Mouse (Mus musculus) forebrain, embryonic 15.5 days (tissue): ENCODE data around the gene Gm5538. TPM values are rescaled to one million over a fixed set of nuclear protein-coding genes. Genes with fewer than 3 reads are reported as not detected.

Experiments
- ATAC-seq: fragments of 200-750 bp; cut with Nextera tagmentation; replicated peaks from 2 replicates; pipeline ENCODE4 v1.8.0; 2017; ENCODE audit warnings: mild to moderate bottlenecking, moderate TSS enrichment, moderate library complexity
- H3K27ac ChIP-seq: fragments of 300-500 bp; sonication (generic); replicated peaks from 2 replicates; pipeline ENCODE4 v1.5.1; 2015; ENCODE audit warnings: mild to moderate bottlenecking, inconsistent platforms
- H3K27me3 ChIP-seq: fragments of 300-500 bp; sonication (generic); 2 replicates; pipeline ENCODE4 v1.6.1; 2015; ENCODE audit warnings: inconsistent platforms
- H3K36me3 ChIP-seq: fragments of 300-500 bp; sonication (generic); 2 replicates; pipeline ENCODE4 v1.6.1; 2015; ENCODE audit warnings: mild to moderate bottlenecking, inconsistent platforms
- H3K4me1 ChIP-seq: fragments of 300-500 bp; sonication (generic); 2 replicates; pipeline ENCODE4 v1.6.1; 2015; ENCODE audit warnings: inconsistent platforms
- H3K4me2 ChIP-seq: fragments of 300-500 bp; sonication (generic); replicated peaks from 2 replicates; pipeline ENCODE4 v1.6.1; 2015; ENCODE audit warnings: mild to moderate bottlenecking, inconsistent platforms
- H3K4me3 ChIP-seq: fragments of 300-500 bp; sonication (generic); 2 replicates; pipeline ENCODE4 v1.5.1; 2015; ENCODE audit warnings: mild to moderate bottlenecking, inconsistent platforms
- H3K9ac ChIP-seq: fragments of 300-500 bp; sonication (generic); replicated peaks from 2 replicates; pipeline ENCODE4 v1.6.1; 2015; ENCODE audit warnings: mild to moderate bottlenecking, inconsistent platforms
- H3K9me3 ChIP-seq: fragments of 300-500 bp; sonication (generic); 2 replicates; pipeline ENCODE4 v1.6.1; 2016; ENCODE audit warnings: inconsistent platforms
- WGBS: fragments of 180-500 bp; shearing (Covaris S2); methylation state at CpG from one replicate; pipeline ENCODE4 v1.1.7; 2015; ENCODE audit warnings: mixed read lengths; 5-methylcytosine and 5-hydroxymethylcytosine counted together
- polyA plus RNA-seq: library from polyadenylated mRNA; unstranded; fragments of >200 nt; fragmentation: Nextera tagmentation; extraction: Ambion mirVana; gene quantifications from 2 replicates; pipeline ENCODE4 v1.2.1, GENCODE M21; 2015

The Gm5538 gene
- not detected in 2 replicates for polyA plus RNA-seq

DNA sequence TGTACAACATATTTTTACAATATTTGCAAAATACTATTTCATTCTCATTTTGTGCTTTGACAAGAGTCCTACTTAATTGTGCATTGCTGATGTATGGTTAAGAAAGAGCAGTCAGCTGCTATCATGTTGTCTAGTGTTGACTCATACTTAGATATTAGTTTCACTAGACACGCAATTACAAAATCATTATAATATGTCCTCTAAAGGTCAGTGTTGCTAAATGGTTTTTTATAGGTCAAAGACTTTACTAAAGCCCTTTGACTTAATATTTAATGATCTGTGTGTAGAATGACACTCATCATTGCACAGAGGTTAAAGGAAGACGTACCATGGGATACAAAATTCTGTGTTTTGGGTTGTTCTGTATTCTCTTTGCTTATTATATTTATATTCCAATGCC, at the start of gene Gm5538:
Gene Gm5538, plus strand, starts transcription at position 301 of the 400 bp plus-strand sequence.
- no peak within 1 kb of the TSS for H3K9ac ChIP-seq
- H3K27ac ChIP-seq, result no peak within 1 kb of the TSS
- WGBS, result 96% methylated on average over 2 of the region's 2 CpGs
- ATAC-seq, result no peak
- no peaks in the 10 kb centered on the region for H3K27me3 ChIP-seq
- H3K4me1 ChIP-seq, result no peaks in the 10 kb centered on the region
- H3K36me3 ChIP-seq, result no peaks in the 10 kb centered on the region
- H3K4me2 ChIP-seq, result no peak within 1 kb of the TSS
- H3K4me3 ChIP-seq, result no peak within 1 kb of the TSS
- H3K9me3 ChIP-seq, result no peaks in the 10 kb centered on the region

DNA sequence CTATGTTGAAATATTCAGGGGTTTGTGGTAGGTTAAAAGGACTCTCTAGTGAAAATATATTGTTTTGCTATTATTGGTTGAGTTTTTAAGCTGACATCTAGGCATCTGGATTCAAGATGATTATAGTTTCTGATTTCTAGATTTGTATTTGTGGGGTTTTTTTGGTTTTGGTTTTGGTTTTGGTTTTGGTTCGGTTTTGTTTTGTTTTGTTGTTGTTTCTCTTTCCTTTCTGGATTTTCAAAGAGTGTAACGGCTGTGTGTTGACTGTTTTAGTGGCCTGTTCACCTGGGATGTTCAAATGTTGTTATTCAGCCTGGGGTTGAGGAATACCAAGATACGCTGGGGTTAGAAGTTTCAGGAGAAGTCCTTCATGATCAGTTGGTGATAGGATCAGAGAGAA, 32.2 kb upstream of the Gm5538 start:
- 88% methylated on average over 3 of the region's 3 CpGs for WGBS
- ATAC-seq, result no peak
- no peak overlapping the region for H3K4me2 ChIP-seq

DNA sequence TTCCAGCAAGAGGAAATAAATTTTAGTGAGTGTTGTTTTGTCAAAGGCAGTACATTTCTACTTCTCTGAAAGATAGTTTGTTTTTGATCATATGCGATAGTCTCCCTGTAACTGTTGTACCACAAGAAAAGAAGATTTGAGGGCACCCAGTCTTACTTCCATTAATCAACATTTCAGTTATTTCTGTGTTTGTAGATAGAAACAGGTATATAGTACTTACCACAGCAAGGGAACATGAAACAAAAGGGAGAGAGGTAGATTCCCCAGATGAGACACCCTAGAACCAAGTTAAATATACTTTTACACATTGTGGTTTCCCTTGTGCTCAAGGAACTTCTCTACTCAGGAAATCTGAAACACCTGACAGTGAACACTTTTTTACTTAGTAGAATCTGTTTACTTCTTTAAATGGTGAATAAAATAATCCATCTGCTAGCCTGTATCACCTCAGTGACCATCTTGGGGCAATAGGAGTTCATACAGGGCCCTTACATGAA, 26.9 kb upstream of the Gm5538 start:
- no peaks in the 10 kb centered on the region for H3K4me1 ChIP-seq
- no peaks in the 10 kb centered on the region for H3K36me3 ChIP-seq
- 97% methylated on average over 1 of the region's 1 CpGs for WGBS
- ATAC-seq, result no peak
- no peak overlapping the region for H3K4me3 ChIP-seq
- H3K27ac ChIP-seq, result no peak overlapping the region
- H3K9me3 ChIP-seq, result no peaks in the 10 kb centered on the region
- no peak overlapping the region for H3K4me2 ChIP-seq
- H3K27me3 ChIP-seq, result no peaks in the 10 kb centered on the region
- no peak overlapping the region for H3K9ac ChIP-seq

More for the DNA sequence above, 32.2 kb upstream of the Gm5538 start:
- no peaks in the 10 kb centered on the region for H3K36me3 ChIP-seq
- no peaks in the 10 kb centered on the region for H3K4me1 ChIP-seq
- H3K9me3 ChIP-seq, result 0 out of 2 replicates have a peak, but pooled peaks cover 3% of the 10 kb centered on the region
- H3K27ac ChIP-seq, result no peak overlapping the region
- no peaks in the 10 kb centered on the region for H3K27me3 ChIP-seq
- H3K4me3 ChIP-seq, result no peak overlapping the region
- H3K9ac ChIP-seq, result no peak overlapping the region

DNA sequence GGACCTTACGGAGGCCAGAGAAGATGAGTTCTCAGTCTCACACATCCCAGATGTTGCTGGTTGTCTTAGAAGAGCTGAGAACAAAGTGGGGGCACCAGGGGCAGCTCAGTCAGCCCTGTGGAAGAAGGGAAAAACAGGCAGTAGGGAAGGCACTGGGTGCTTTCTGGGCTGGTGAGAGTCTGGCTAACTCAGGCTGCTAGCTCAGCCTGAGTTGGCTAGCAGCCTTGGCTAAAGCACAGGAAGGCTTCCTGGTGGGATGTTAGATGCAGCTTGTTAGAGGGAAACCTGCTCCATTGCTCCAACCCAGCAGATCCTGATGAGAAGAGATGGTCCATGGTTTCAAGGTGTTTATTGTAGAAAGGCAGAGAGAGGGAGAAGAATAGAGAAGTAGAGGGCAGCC, 10.3 kb downstream of the Gm5538 start:
- H3K9ac ChIP-seq, result no peak overlapping the region
- H3K4me1 ChIP-seq, result no peaks in the 10 kb centered on the region
- H3K36me3 ChIP-seq, result no peaks in the 10 kb centered on the region
- ATAC-seq, result no peak
- no peak overlapping the region for H3K4me2 ChIP-seq
- H3K4me3 ChIP-seq, result no peak overlapping the region
- H3K27me3 ChIP-seq, result no peaks in the 10 kb centered on the region
- no peaks in the 10 kb centered on the region for H3K9me3 ChIP-seq
- H3K27ac ChIP-seq, result no peak overlapping the region
- 95% methylated on average over 1 of the region's 1 CpGs for WGBS

DNA sequence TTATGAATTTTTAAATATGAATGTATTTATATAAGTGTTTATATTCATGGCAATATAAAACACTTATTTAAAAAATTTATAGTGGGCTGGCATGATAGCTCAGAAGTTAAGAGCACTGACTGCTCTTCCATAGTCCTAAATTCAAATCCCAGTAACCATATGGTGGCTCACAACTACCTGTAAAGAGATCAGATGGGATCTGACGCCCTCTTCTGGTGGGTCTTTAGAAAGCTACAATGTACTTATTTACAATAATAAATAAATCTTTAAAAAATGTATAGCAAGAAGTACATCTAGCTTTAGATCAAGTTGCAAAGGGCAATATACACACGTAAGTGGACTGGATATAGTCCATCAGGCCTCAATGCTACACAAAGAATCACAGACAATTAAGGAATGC, 14.6 kb downstream of the Gm5538 start:
- ATAC-seq, result no peak
- no peak overlapping the region for H3K4me3 ChIP-seq
- no peaks in the 10 kb centered on the region for H3K36me3 ChIP-seq
- no peak overlapping the region for H3K9ac ChIP-seq
- H3K27me3 ChIP-seq, result no peaks in the 10 kb centered on the region
- no peaks in the 10 kb centered on the region for H3K4me1 ChIP-seq
- H3K27ac ChIP-seq, result no peak overlapping the region
- 13% methylated on average over 2 of the region's 2 CpGs for WGBS
- H3K4me2 ChIP-seq, result no peak overlapping the region
- H3K9me3 ChIP-seq, result no peaks in the 10 kb centered on the region

Other genes starting within 250 kb of the Gm5538 start
- not detected in 2 replicates for gene Gm8298, start 131.3 kb downstream of the Gm5538 start, polyA plus RNA-seq
- not detected in 2 replicates for gene C130079G13Rik, start 195.4 kb downstream of the Gm5538 start, polyA plus RNA-seq